Mouse (Mus musculus) urinary bladder, postnatal 0 days (tissue): Measurements from ENCODE around the gene Bcl2a1c. TPM values are rescaled to one million over a fixed set of nuclear protein-coding genes. Genes with fewer than 3 reads are reported as not detected.

Source experiments
- polyA plus RNA-seq: library from polyadenylated mRNA; unstranded; fragments of >200 nt; fragmentation: Nextera tagmentation; extraction: Ambion mirVana; gene quantifications from 2 replicates; pipeline ENCODE4 v1.2.1, GENCODE M21; 2015

Bcl2a1c gene
- 0.70 TPM in 1 of 2 replicates, not detected in the other for polyA plus RNA-seq

GRCm38 (mm10) chr9:114329855-114330254 is at the start of gene Bcl2a1c:
Gene Bcl2a1c (plus strand): TSS chr9:114330135.

Other genes starting within 250 kb of the Bcl2a1c start
- gene Crtap, start 60.5 kb downstream of the Bcl2a1c start, polyA plus RNA-seq, result 118 and 125 TPM in 2 replicates
- gene Glb1, start 70.9 kb downstream of the Bcl2a1c start, polyA plus RNA-seq, result 21.1 and 22.3 TPM in 2 replicates
- gene Tmppe, start 71.0 kb downstream of the Bcl2a1c start, polyA plus RNA-seq, result 4.4 and 5.2 TPM in 2 replicates
- 0.71 and 1.3 TPM in 2 replicates for gene Ccr4, start 174.8 kb downstream of the Bcl2a1c start, polyA plus RNA-seq
- not detected in 2 replicates for gene C130032M10Rik, start 185.6 kb downstream of the Bcl2a1c start, polyA plus RNA-seq
- gene Trim71, start 234.2 kb downstream of the Bcl2a1c start, polyA plus RNA-seq, result 0.23 and 0.28 TPM in 2 replicates